Mouse (Mus musculus) forebrain, embryonic 15.5 days (tissue): ENCODE data around the gene Relb. TPM values are rescaled to one million over a fixed set of nuclear protein-coding genes. Genes with fewer than 3 reads are reported as not detected.
A peak's percentile ranks its signal among the peaks of the same experiment; 100 is the strongest.

Experiments used
- ATAC-seq: fragments of 200-750 bp; cut with Nextera tagmentation; replicated peaks from 2 replicates; pipeline ENCODE4 v1.8.0; 2017; ENCODE audit warnings: mild to moderate bottlenecking, moderate TSS enrichment, moderate library complexity
- H3K27ac ChIP-seq: fragments of 300-500 bp; sonication (generic); replicated peaks from 2 replicates; pipeline ENCODE4 v1.5.1; 2015; ENCODE audit warnings: mild to moderate bottlenecking, inconsistent platforms
- H3K27me3 ChIP-seq: fragments of 300-500 bp; sonication (generic); 2 replicates; pipeline ENCODE4 v1.6.1; 2015; ENCODE audit warnings: inconsistent platforms
- H3K36me3 ChIP-seq: fragments of 300-500 bp; sonication (generic); 2 replicates; pipeline ENCODE4 v1.6.1; 2015; ENCODE audit warnings: mild to moderate bottlenecking, inconsistent platforms
- H3K4me1 ChIP-seq: fragments of 300-500 bp; sonication (generic); 2 replicates; pipeline ENCODE4 v1.6.1; 2015; ENCODE audit warnings: inconsistent platforms
- H3K4me2 ChIP-seq: fragments of 300-500 bp; sonication (generic); replicated peaks from 2 replicates; pipeline ENCODE4 v1.6.1; 2015; ENCODE audit warnings: mild to moderate bottlenecking, inconsistent platforms
- H3K4me3 ChIP-seq: fragments of 300-500 bp; sonication (generic); 2 replicates; pipeline ENCODE4 v1.5.1; 2015; ENCODE audit warnings: mild to moderate bottlenecking, inconsistent platforms
- H3K9ac ChIP-seq: fragments of 300-500 bp; sonication (generic); replicated peaks from 2 replicates; pipeline ENCODE4 v1.6.1; 2015; ENCODE audit warnings: mild to moderate bottlenecking, inconsistent platforms
- H3K9me3 ChIP-seq: fragments of 300-500 bp; sonication (generic); 2 replicates; pipeline ENCODE4 v1.6.1; 2016; ENCODE audit warnings: inconsistent platforms
- WGBS: fragments of 180-500 bp; shearing (Covaris S2); methylation state at CpG from one replicate; pipeline ENCODE4 v1.1.7; 2015; ENCODE audit warnings: mixed read lengths; 5-methylcytosine and 5-hydroxymethylcytosine counted together
- polyA plus RNA-seq: library from polyadenylated mRNA; unstranded; fragments of >200 nt; fragmentation: Nextera tagmentation; extraction: Ambion mirVana; gene quantifications from 2 replicates; pipeline ENCODE4 v1.2.1, GENCODE M21; 2015

Gene Relb
- polyA plus RNA-seq, 1 experiment from 2014 or later = 2.6 TPM

- peaks cover 35% of the 10 kb centered on the region for H3K4me1 ChIP-seq
- no peaks in the 10 kb centered on the region for H3K9me3 ChIP-seq
- peak within 1 kb of the TSS; percentile 80 for H3K4me3 ChIP-seq
- peaks cover 23% of the 10 kb centered on the region for H3K36me3 ChIP-seq
- 1% methylated on average over 57 of the region's 57 CpGs for WGBS
- peak within 1 kb of the TSS; percentile 62 for H3K27ac ChIP-seq
- peak within 1 kb of the TSS; percentile 77 for H3K4me2 ChIP-seq
- peak within 1 kb of the TSS; percentile 93 for H3K9ac ChIP-seq
- ATAC-seq = peak; percentile 95
- no peaks in the 10 kb centered on the region for H3K27me3 ChIP-seq
Measured at GRCm38 (mm10) chr7:19603849-19604605, 25.2 kb downstream of the Relb start, which contains the start of gene Clasrp. Gene Clasrp, minus strand, starts transcription at chr7:19604486.

GRCm38 (mm10) chr7:19603055-19603454 lies 26.2 kb downstream of the Relb start:
- Histone ChIP-seq H3K9me3 (no peaks in the 10 kb centered on the region), H3K4me3 (peak overlapping the region; percentile 80), H3K27me3 (no peaks in the 10 kb centered on the region), H3K4me2 (peak overlapping the region; percentile 77), H3K9ac (peak overlapping the region; percentile 93; the same call in 1 of the 2 replicates), H3K36me3 (peaks cover 25% of the 10 kb centered on the region), H3K4me1 (peaks cover 35% of the 10 kb centered on the region), H3K27ac (no peak overlapping the region)
- 86% methylated on average over 12 of the region's 12 CpGs for WGBS
- no peak for ATAC-seq

GRCm38 (mm10) chr7:19600562-19600961 lies 28.7 kb downstream of the Relb start:
- Histone ChIP-seq H3K4me2 (no peak overlapping the region), H3K9me3 (no peaks in the 10 kb centered on the region), H3K4me1 (peaks cover 35% of the 10 kb centered on the region), H3K36me3 (peaks cover 26% of the 10 kb centered on the region), H3K9ac (no peak overlapping the region), H3K4me3 (no peak overlapping the region), H3K27me3 (no peaks in the 10 kb centered on the region), H3K27ac (no peak overlapping the region)
- no peak for ATAC-seq
- 51% methylated on average over 5 of the region's 5 CpGs for WGBS

GRCm38 (mm10) chr7:19593061-19593730 lies 36.0 kb downstream of the Relb start:
- Histone ChIP-seq H3K27me3 (no peaks in the 10 kb centered on the region), H3K9me3 (no peaks in the 10 kb centered on the region), H3K27ac (no peak overlapping the region), H3K4me1 (no peaks in the 10 kb centered on the region), H3K4me2 (no peak overlapping the region), H3K4me3 (no peak overlapping the region), H3K36me3 (peaks cover 62% of the 10 kb centered on the region), H3K9ac (no peak overlapping the region)
- no peak for ATAC-seq
- 91% methylated on average over 10 of the region's 10 CpGs for WGBS

GRCm38 (mm10) chr7:19589917-19590316 lies 39.3 kb downstream of the Relb start:
- Histone ChIP-seq H3K27ac (no peak overlapping the region), H3K4me1 (no peaks in the 10 kb centered on the region), H3K27me3 (no peaks in the 10 kb centered on the region), H3K4me3 (no peak overlapping the region), H3K36me3 (peaks cover 85% of the 10 kb centered on the region), H3K9ac (no peak overlapping the region), H3K4me2 (no peak overlapping the region), H3K9me3 (no peaks in the 10 kb centered on the region)
- ATAC-seq = peak; percentile 27; the same call in 1 of the 2 replicates
- 58% methylated on average over 3 of the region's 3 CpGs for WGBS

GRCm38 (mm10) chr7:19589207-19589606 lies 40.0 kb downstream of the Relb start:
- Histone ChIP-seq H3K4me3 (no peak overlapping the region), H3K27me3 (no peaks in the 10 kb centered on the region), H3K36me3 (peaks cover 92% of the 10 kb centered on the region), H3K9ac (no peak overlapping the region), H3K4me2 (no peak overlapping the region), H3K4me1 (no peaks in the 10 kb centered on the region), H3K27ac (no peak overlapping the region), H3K9me3 (no peaks in the 10 kb centered on the region)
- no peak for ATAC-seq
- 48% methylated on average over 3 of the region's 3 CpGs for WGBS

GRCm38 (mm10) chr7:19586269-19586668 lies 43.0 kb downstream of the Relb start:
- ATAC-seq = no peak
- no peaks in the 10 kb centered on the region for H3K9me3 ChIP-seq

GRCm38 (mm10) chr7:19580634-19581033 lies 48.6 kb downstream of the Relb start:
- peaks cover 32% of the 10 kb centered on the region for H3K36me3 ChIP-seq
- ATAC-seq = no peak
- H3K27ac ChIP-seq = no peak overlapping the region
- no peaks in the 10 kb centered on the region for H3K9me3 ChIP-seq
- WGBS = 89% methylated on average over 8 of the region's 8 CpGs
- no peak overlapping the region for H3K4me3 ChIP-seq
- peaks cover 33% of the 10 kb centered on the region for H3K27me3 ChIP-seq
- H3K4me1 ChIP-seq = peaks cover 8% of the 10 kb centered on the region
- no peak overlapping the region for H3K9ac ChIP-seq
- no peak overlapping the region for H3K4me2 ChIP-seq

More at GRCm38 (mm10) chr7:19586269-19586668, 43.0 kb downstream of the Relb start:
- no peak overlapping the region for H3K4me3 ChIP-seq
- H3K36me3 ChIP-seq = peaks cover 87% of the 10 kb centered on the region
- no peaks in the 10 kb centered on the region for H3K4me1 ChIP-seq
- no peak overlapping the region for H3K9ac ChIP-seq
- WGBS = 79% methylated on average over 46 of the region's 46 CpGs
- no peak overlapping the region for H3K27ac ChIP-seq
- H3K27me3 ChIP-seq = no peaks in the 10 kb centered on the region
- H3K4me2 ChIP-seq = no peak overlapping the region

GRCm38 (mm10) chr7:19579751-19580150 lies 49.5 kb downstream of the Relb start:
- H3K36me3 ChIP-seq = peaks cover 25% of the 10 kb centered on the region
- H3K27me3 ChIP-seq = peaks cover 39% of the 10 kb centered on the region
- H3K9ac ChIP-seq = no peak overlapping the region
- no peak overlapping the region for H3K27ac ChIP-seq
- H3K9me3 ChIP-seq = no peaks in the 10 kb centered on the region
- no peak for ATAC-seq
- H3K4me1 ChIP-seq = peaks cover 8% of the 10 kb centered on the region
- 87% methylated on average over 10 of the region's 10 CpGs for WGBS
- no peak overlapping the region for H3K4me2 ChIP-seq
- no peak overlapping the region for H3K4me3 ChIP-seq

GRCm38 (mm10) chr7:19578436-19578835 lies 50.8 kb downstream of the Relb start:
- H3K27me3 ChIP-seq = peaks cover 39% of the 10 kb centered on the region
- 69% methylated on average over 4 of the region's 4 CpGs for WGBS
- ATAC-seq = no peak
- H3K4me2 ChIP-seq = no peak overlapping the region
- H3K4me1 ChIP-seq = peaks cover 16% of the 10 kb centered on the region
- peaks cover 12% of the 10 kb centered on the region for H3K36me3 ChIP-seq
- no peak overlapping the region for H3K27ac ChIP-seq
- H3K4me3 ChIP-seq = no peak overlapping the region
- H3K9ac ChIP-seq = no peak overlapping the region
- H3K9me3 ChIP-seq = no peaks in the 10 kb centered on the region

- H3K9me3 ChIP-seq = no peaks in the 10 kb centered on the region
- H3K4me1 ChIP-seq = peaks cover 17% of the 10 kb centered on the region
- peak overlapping the region; percentile 34 for H3K4me3 ChIP-seq
- WGBS = 14% methylated on average over 10 of the region's 10 CpGs
- peaks cover 11% of the 10 kb centered on the region for H3K36me3 ChIP-seq
- ATAC-seq = no peak
- no peak overlapping the region for H3K9ac ChIP-seq
- peaks cover 39% of the 10 kb centered on the region for H3K27me3 ChIP-seq
- H3K4me2 ChIP-seq = 0 out of 2 replicates have a peak overlapping the region, but pooled peaks have one; percentile 46
- H3K27ac ChIP-seq = no peak overlapping the region
Measured at GRCm38 (mm10) chr7:19577877-19578414, 51.3 kb downstream of the Relb start.
